Mouse (Mus musculus) heart, adult 2 months (tissue): ENCODE measurements around the gene Gm42791. TPM values are rescaled to one million over a fixed set of nuclear protein-coding genes. Genes with fewer than 3 reads are reported as not detected.

Source experiments
- DNase-seq, 2 experiments: peaks; one replicate each; pipeline ENCODE4 v3.0.0; 2021
- H3K27ac ChIP-seq: fragments of 200-600 bp; 2 replicates; pipeline ENCODE4 v1.8.1; 2022
- H3K27me3 ChIP-seq: fragments of 200-500 bp; 2 replicates; pipeline ENCODE4 v1.6.1; 2012; ENCODE audit warnings: mild to moderate bottlenecking, low read length, inconsistent platforms, mixed read lengths; ENCODE audit not compliant: control insufficient read depth, insufficient read depth
- H3K36me3 ChIP-seq: fragments of 200-500 bp; 2 replicates; pipeline ENCODE4 v1.6.1; 2012; ENCODE audit warnings: low read length, inconsistent platforms; ENCODE audit not compliant: control insufficient read depth, insufficient read depth
- H3K4me1 ChIP-seq: fragments of 200-500 bp; 2 replicates; pipeline ENCODE4 v1.6.1; 2011; ENCODE audit warnings: low read length; ENCODE audit not compliant: control insufficient read depth, insufficient read depth
- H3K4me3 ChIP-seq: fragments of 200-600 bp; 2 replicates; pipeline ENCODE4 v1.8.1; 2022
- H3K79me2 ChIP-seq: fragments of 200-500 bp; replicated peaks from 2 replicates; pipeline ENCODE4 v1.6.1; 2012; ENCODE audit warnings: mild to moderate bottlenecking, inconsistent platforms, low read length, moderate library complexity, mixed read lengths; ENCODE audit not compliant: control insufficient read depth, insufficient read depth
- H3K9ac ChIP-seq: fragments of 200-500 bp; 2 replicates; pipeline ENCODE4 v1.6.1; 2012; ENCODE audit warnings: low read depth, mild to moderate bottlenecking, control low read depth, inconsistent platforms, low read length, mixed read lengths
- CTCF ChIP-seq: fragments of 200-600 bp; IDR thresholded peaks from 2 replicates; pipeline ENCODE4 v1.8.1; 2022; ENCODE audit warnings: antibody characterized with exemption, mild to moderate bottlenecking, moderate library complexity
- EP300 ChIP-seq: fragments of 200-500 bp; IDR thresholded peaks from 2 replicates; pipeline ENCODE4 v1.6.1; 2011; ENCODE audit warnings: low read depth, low read length, control low read depth; ENCODE audit not compliant: insufficient read depth
- POLR2A ChIP-seq: fragments of 200-500 bp; IDR thresholded peaks from 2 replicates; pipeline ENCODE4 v1.6.1; 2011; ENCODE audit warnings: mild to moderate bottlenecking, low read depth, low read length, control low read depth; ENCODE audit not compliant: insufficient read depth
- WGBS: fragments of 180-500 bp; shearing (Covaris S2); methylation state at CpG from one replicate; pipeline ENCODE4 v1.1.7; 2018; 5-methylcytosine and 5-hydroxymethylcytosine counted together
- intact Hi-C: fragments of 180-260 bp; cut with DNase I; formaldehyde crosslinking; loops from one replicate; pipeline ENCODE4 v1.15.1; 2025
- polyA plus RNA-seq: library from polyadenylated mRNA; depleted of rRNA; stranded (reverse); fragments of >200 nt; gene quantifications from 2 replicates; pipeline ENCODE4 v1.2.3, GENCODE M21; 2012
- total RNA-seq, 2 experiments: library from RNA; stranded (reverse); gene quantifications; 2 replicates each; pipeline ENCODE4 v1.2.3; 2021

Gm42791 gene
- total and polyA plus RNA-seq, 3 experiments = 5.7 to 5.9 TPM; not detected in 1

DNA sequence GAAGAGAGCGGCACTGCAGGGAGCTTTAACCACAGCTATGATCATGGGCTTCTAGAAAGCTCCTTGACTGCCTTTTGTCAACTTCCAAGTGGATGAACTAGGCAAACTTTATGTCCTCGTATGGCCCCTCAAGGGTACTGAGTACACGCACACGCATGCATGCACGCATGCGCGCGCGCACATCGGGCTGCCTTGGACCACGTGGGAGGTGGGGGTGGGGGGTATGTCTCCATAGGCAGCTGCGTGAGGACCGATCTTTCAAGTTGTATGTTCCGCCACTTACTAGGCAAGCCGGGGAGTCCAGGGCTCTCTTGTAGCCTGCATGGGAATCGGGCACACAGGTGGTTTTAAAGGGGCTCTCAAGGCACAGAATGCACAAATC is 25.7 kb upstream of the Gm42791 start:
- 68% methylated on average over 16 of the region's 16 CpGs for WGBS
- TF ChIP-seq EP300 (no peak), POLR2A (no peak), CTCF (no peak)
- Histone ChIP-seq H3K9ac (no peak overlapping the region; the same call in 1 of the 2 replicates), H3K27me3 (no peaks in the 10 kb centered on the region), H3K4me1 (peaks cover 2% of the 10 kb centered on the region; the same call in 1 of the 2 replicates), H3K27ac (no peak overlapping the region), H3K4me3 (no peak overlapping the region), H3K79me2 (no peaks in the 10 kb centered on the region), H3K36me3 (no peaks in the 10 kb centered on the region)
- DNase-seq = no peak
- intact Hi-C loops = no loop called here

DNA sequence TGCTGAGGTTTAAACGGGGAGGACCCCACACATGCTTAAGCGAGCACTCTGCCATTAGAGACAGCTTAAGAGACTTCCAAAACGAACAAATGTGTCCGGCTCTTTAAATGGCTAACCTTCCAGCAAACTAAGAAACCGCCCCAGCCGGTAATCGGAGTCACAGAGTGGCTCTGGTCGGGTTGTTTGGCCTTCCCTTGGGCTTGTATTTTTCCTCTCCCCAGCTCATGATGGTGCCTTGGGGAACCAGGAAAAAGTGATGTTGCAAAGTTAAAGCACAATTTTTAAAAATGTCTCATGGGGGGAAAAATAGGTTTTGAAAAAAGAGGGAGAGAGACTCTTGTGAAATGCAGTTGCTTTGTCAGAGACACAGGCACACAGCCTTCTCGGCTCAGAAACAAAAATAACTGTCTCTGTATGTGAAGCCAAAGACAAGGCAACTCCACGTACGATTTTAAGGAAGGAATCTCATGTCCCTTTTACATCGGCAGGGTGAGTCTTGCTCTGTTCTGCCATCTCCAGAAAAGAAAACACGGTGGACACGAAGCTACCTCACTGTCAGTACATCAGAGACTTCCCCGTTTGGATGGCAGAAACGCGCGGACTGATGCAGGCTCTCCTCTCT is 25.2 kb upstream of the Gm42791 start:
- H3K4me1 ChIP-seq = peaks cover 2% of the 10 kb centered on the region; the same call in 1 of the 2 replicates
- H3K27me3 ChIP-seq = no peaks in the 10 kb centered on the region
- no peaks in the 10 kb centered on the region for H3K79me2 ChIP-seq
- WGBS = 52% methylated on average over 18 of the region's 18 CpGs
- no peak overlapping the region for H3K4me3 ChIP-seq
- 0 out of 2 replicates have a peak overlapping the region, but pooled peaks have one; percentile 15 for H3K27ac ChIP-seq
- TF ChIP-seq POLR2A = no peak
- TF ChIP-seq CTCF = no peak
- TF ChIP-seq EP300 = no peak
- no peaks in the 10 kb centered on the region for H3K36me3 ChIP-seq
- no peak for DNase-seq
- peak overlapping the region; percentile 43; the same call in 1 of the 2 replicates for H3K9ac ChIP-seq
- intact Hi-C loops = no loop called here

DNA sequence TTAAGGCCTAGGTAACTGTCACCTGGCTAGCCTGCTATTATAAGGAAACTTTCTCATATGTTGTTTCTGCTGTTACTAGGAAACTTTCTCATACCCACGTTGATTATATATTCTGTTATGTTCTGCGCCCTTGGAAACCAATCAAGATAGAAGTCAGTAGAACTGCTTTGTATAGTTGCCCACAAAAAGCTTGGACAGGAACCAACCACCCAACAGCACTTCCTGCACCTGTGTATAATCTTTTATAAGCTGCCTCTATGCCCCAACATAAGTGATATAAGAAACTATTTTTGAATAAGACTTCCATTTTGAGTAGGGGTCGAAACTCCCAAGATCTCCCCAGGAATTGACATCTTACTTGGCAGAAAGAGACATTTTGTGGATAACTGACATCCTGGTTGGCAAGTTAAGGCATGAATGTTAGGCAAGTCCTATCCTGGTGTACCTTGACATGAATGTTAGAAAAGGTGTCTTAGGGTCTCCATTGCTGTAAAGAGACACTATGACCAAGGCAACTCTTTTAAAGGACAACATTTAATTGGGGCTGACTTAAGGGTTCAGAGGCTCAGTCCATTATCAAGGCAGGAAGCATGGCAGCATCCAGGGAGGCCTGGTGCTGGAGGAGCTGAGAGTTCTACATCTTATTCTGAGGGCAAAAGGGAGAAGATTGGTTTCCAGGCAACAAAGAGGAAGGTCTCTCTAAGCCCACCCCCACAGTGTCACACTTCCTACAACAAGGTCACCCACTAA is 22.9 kb upstream of the Gm42791 start:
- no peak for DNase-seq
- no peak overlapping the region for H3K4me3 ChIP-seq
- TF ChIP-seq POLR2A = no peak
- TF ChIP-seq EP300 = no peak
- no peak for TF ChIP-seq CTCF
- H3K4me1 ChIP-seq = peaks cover 2% of the 10 kb centered on the region; the same call in 1 of the 2 replicates
- 61% methylated on average over 3 of the region's 3 CpGs for WGBS
- H3K27me3 ChIP-seq = no peaks in the 10 kb centered on the region
- no peaks in the 10 kb centered on the region for H3K36me3 ChIP-seq
- intact Hi-C loops = no loop called here
- no peak overlapping the region for H3K9ac ChIP-seq
- no peaks in the 10 kb centered on the region for H3K79me2 ChIP-seq
- no peak overlapping the region for H3K27ac ChIP-seq

DNA sequence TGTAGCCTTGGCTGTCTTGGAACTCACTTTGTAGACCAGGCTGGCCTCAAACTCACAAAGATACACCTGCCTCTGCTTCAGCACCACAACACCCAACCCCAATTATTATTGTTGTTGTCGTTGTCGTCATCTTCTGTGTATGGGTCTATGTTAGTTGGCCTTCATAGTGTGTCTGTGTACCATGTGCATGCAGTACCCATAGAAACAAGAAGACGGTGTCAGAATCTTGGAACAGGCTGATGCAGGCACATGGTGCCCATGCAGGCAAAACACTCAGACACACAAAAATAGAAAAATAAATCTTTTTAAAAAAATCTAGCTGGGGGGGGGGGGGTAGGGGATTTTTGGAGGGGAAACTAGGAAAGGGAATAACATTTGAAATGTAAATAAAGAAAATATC is 22.2 kb upstream of the Gm42791 start:
- Histone ChIP-seq H3K79me2 (no peaks in the 10 kb centered on the region), H3K36me3 (no peaks in the 10 kb centered on the region), H3K27ac (no peak overlapping the region), H3K4me1 (peaks cover 2% of the 10 kb centered on the region; the same call in 1 of the 2 replicates), H3K9ac (no peak overlapping the region), H3K27me3 (no peaks in the 10 kb centered on the region), H3K4me3 (no peak overlapping the region)
- intact Hi-C loops = no loop called here
- DNase-seq = no peak
- 93% methylated on average over 3 of the region's 3 CpGs for WGBS
- TF ChIP-seq EP300 (no peak), POLR2A (no peak), CTCF (no peak)

DNA sequence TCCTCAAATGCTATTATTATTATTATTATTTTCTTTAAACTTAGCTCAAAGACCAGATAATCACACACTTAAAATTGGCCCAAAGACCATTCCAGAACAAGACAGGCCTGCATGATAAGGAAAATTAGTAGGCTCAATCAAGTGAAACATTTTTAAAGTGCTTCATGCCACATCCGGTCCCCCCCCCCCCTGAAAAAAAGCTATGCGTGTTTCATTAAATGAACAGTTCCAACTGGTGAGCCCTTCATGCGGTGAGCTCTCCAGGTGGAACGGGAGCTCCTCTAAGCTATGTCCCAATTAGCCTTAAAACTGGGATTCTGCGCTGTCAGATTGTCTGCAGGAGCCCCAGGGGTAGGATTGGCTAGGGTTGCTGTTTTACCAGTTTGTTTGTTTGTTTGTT is 21.3 kb upstream of the Gm42791 start:
- Histone ChIP-seq H3K4me3 (no peak overlapping the region), H3K27ac (no peak overlapping the region), H3K4me1 (peaks cover 2% of the 10 kb centered on the region; the same call in 1 of the 2 replicates), H3K9ac (no peak overlapping the region), H3K27me3 (no peaks in the 10 kb centered on the region), H3K36me3 (no peaks in the 10 kb centered on the region), H3K79me2 (no peaks in the 10 kb centered on the region)
- WGBS = 61% methylated on average over 5 of the region's 5 CpGs
- DNase-seq = no peak
- TF ChIP-seq EP300 (no peak), POLR2A (no peak), CTCF (no peak)
- intact Hi-C loops = no loop called here
